In genomic region chr3:87173103-87173444, GRCm38 (mm10) we compare ENCODE assay signal across 10 mouse cellular contexts. TPM values are rescaled to one million over a fixed set of nuclear protein-coding genes. Genes with fewer than 3 reads are reported as not detected.
A peak's percentile ranks its signal among the peaks of the same experiment; 100 is the strongest.
DNase-seq lines count a peak whose midpoint lies in the region; ATAC-seq lines count a peak whose summit lies in the region.
"Had no signal": no experiment of that assay in that cellular context is flagged by ENCODE, and none has a peak within 500 bp of the region (broad histone marks: within the 10 kb centered on the region; RNA-seq: fewer than 3 reads in every experiment).

No protein-coding gene starts in this region.

- H3K4me2 ChIP-seq in neural tube, embryonic 11.5 days (ENCODE audit: low read depth): peak overlapping the region; percentile 81
- H3K4me2 ChIP-seq in forebrain, embryonic 13.5 days: peak overlapping the region; percentile 82
- peak overlapping the region; percentile 59 for H3K4me2 ChIP-seq in limb, embryonic 15.5 days
- peak overlapping the region; percentile 68 for H3K4me2 ChIP-seq in stomach, embryonic 14.5 days (replicated peaks; ENCODE audit: low read depth, low read length)

- H3K4me1 ChIP-seq in neural tube, embryonic 11.5 days (ENCODE audit: control insufficient read depth, insufficient read depth, low read length): peaks cover 31% of the 10 kb centered on the region
- H3K4me1 ChIP-seq in forebrain, embryonic 13.5 days: peaks cover 50% of the 10 kb centered on the region
- peaks cover 45% of the 10 kb centered on the region for H3K4me1 ChIP-seq in limb, embryonic 15.5 days
- peaks cover 34% of the 10 kb centered on the region for H3K4me1 ChIP-seq in stomach, embryonic 14.5 days (ENCODE audit: control insufficient read depth, insufficient read depth, low read length)

- H3K9ac ChIP-seq in neural tube, embryonic 11.5 days (ENCODE audit: low read length): peak overlapping the region; percentile 43
- peak overlapping the region; percentile 82 for H3K9ac ChIP-seq in forebrain, embryonic 13.5 days
- peak overlapping the region; percentile 67 for H3K9ac ChIP-seq in limb, embryonic 15.5 days
- H3K9ac ChIP-seq in stomach, embryonic 14.5 days (replicated peaks; ENCODE audit: low read depth, low read length): peak overlapping the region; percentile 88

- no peaks in the 10 kb centered on the region for H3K9me3 ChIP-seq in neural tube, embryonic 11.5 days (ENCODE audit: control insufficient read depth, low read length)
- no peaks in the 10 kb centered on the region for H3K9me3 ChIP-seq in forebrain, embryonic 13.5 days (replicated peaks)
- H3K9me3 ChIP-seq in limb, embryonic 15.5 days: no peaks in the 10 kb centered on the region
- no peaks in the 10 kb centered on the region for H3K9me3 ChIP-seq in stomach, embryonic 14.5 days (ENCODE audit: control insufficient read depth, low read depth, low read length)

- ATAC-seq in neural tube, embryonic 11.5 days (ENCODE audit: insufficient read depth, low FRiP score, low TSS enrichment): 0 out of 2 replicates have a peak, but pooled peaks have one; percentile 2
- ATAC-seq in forebrain, embryonic 13.5 days: 0 out of 2 replicates have a peak, but pooled peaks have one; percentile 2
- no peak for ATAC-seq in limb, embryonic 15.5 days (ENCODE audit: insufficient number of reproducible peaks, low FRiP score, low TSS enrichment, low read depth)
- ATAC-seq in stomach, embryonic 14.5 days (ENCODE audit: insufficient number of reproducible peaks, insufficient read depth, low FRiP score, low read depth): no peak
- ATAC-seq: activated CD4-positive, CD25-positive, alpha-beta regulatory T cell, adult 4 months had no signal

- intact Hi-C loops in left cerebral cortex, postnatal 14 days (cut with DNase I): no loop called here

- H3K27ac ChIP-seq in neural tube, embryonic 11.5 days (ENCODE audit: low read depth, low read length): peak overlapping the region; percentile 1; the same call in 1 of the 2 replicates
- peak overlapping the region; percentile 68 for H3K27ac ChIP-seq in forebrain, embryonic 13.5 days
- peak overlapping the region; percentile 94 for H3K27ac ChIP-seq in limb, embryonic 15.5 days
- H3K27ac ChIP-seq in stomach, embryonic 14.5 days (ENCODE audit: low read length): peak overlapping the region; percentile 91

- peak overlapping the region; percentile 62 for H3K4me3 ChIP-seq in neural tube, embryonic 11.5 days (ENCODE audit: low read depth, low read length)
- peak overlapping the region; percentile 55 for H3K4me3 ChIP-seq in forebrain, embryonic 13.5 days
- peak overlapping the region; percentile 68 for H3K4me3 ChIP-seq in limb, embryonic 15.5 days
- H3K4me3 ChIP-seq in stomach, embryonic 14.5 days (ENCODE audit: low read depth, low read length): peak overlapping the region; percentile 75

- WGBS in neural tube, embryonic 11.5 days: 3% methylated on average over 2 of the region's 2 CpGs
- 0% methylated on average over 2 of the region's 2 CpGs for WGBS in forebrain, embryonic 13.5 days
- 6% methylated on average over 2 of the region's 2 CpGs for WGBS in limb, embryonic 15.5 days
- WGBS in stomach, embryonic 14.5 days: 6% methylated on average over 2 of the region's 2 CpGs

- no peak for DNase-seq in neural tube, embryonic 11.5 days (ENCODE audit: low spot score)
- no peak for DNase-seq in neural tube, embryonic 10.5 days (ENCODE audit: extremely low spot score, low spot score)
- DNase-seq in left cerebral cortex, postnatal 14 days (ENCODE audit: low spot score in 2 of 2): no peak
- no peak for DNase-seq in adrenal gland, adult 2 months
- no peak for DNase-seq in adrenal gland, postnatal 25 days

- no peaks in the 10 kb centered on the region for H3K36me3 ChIP-seq in neural tube, embryonic 11.5 days (ENCODE audit: control insufficient read depth, insufficient read depth, low read length)
- H3K36me3 ChIP-seq in forebrain, embryonic 13.5 days (ENCODE audit: poor library complexity, severe bottlenecking): no peaks in the 10 kb centered on the region
- no peaks in the 10 kb centered on the region for H3K36me3 ChIP-seq in limb, embryonic 15.5 days
- H3K36me3 ChIP-seq in stomach, embryonic 14.5 days (ENCODE audit: control insufficient read depth, insufficient read depth, low read length): no peaks in the 10 kb centered on the region

- no peaks in the 10 kb centered on the region for H3K27me3 ChIP-seq in neural tube, embryonic 11.5 days (ENCODE audit: control insufficient read depth, insufficient read depth, low read length)
- 0 out of 2 replicates have a peak, but pooled peaks cover 6% of the 10 kb centered on the region for H3K27me3 ChIP-seq in forebrain, embryonic 13.5 days
- H3K27me3 ChIP-seq in limb, embryonic 15.5 days: no peaks in the 10 kb centered on the region
- H3K27me3 ChIP-seq in stomach, embryonic 14.5 days (ENCODE audit: control insufficient read depth, insufficient read depth, low read length): no peaks in the 10 kb centered on the region

RNA-seq across cellular contexts. Expression of gene Kirrel, which starts 1.5 kb away (rescaled TPM):
- 10.1 and 11.0 TPM in 2 replicates for polyA plus RNA-seq in neural tube, embryonic 11.5 days (2014; fragmentation: Nextera tagmentation; extraction: Ambion mirVana)
- polyA plus RNA-seq in forebrain, embryonic 13.5 days (2015; fragmentation: Nextera tagmentation; extraction: Ambion mirVana): 5.8 and 7.4 TPM in 2 replicates
- polyA plus RNA-seq in limb, embryonic 15.5 days (2015; fragmentation: Nextera tagmentation; extraction: Ambion mirVana): 17.9 and 19.5 TPM in 2 replicates
- 9.1 and 10.0 TPM in 2 replicates for polyA plus RNA-seq in stomach, embryonic 14.5 days (2014; fragmentation: Nextera tagmentation; extraction: Ambion mirVana)
- 1 to 10 TPM; 4.2 to 5.2 TPM for total RNA-seq in left cerebral cortex, postnatal 14 days (2021)
- total RNA-seq in adrenal gland, adult 2 months (2021): 10 to 100 TPM; 12.5 to 22.0 TPM
- polyA plus RNA-seq in adrenal gland, adult 2 months (2012; rRNA removed): 9.9 and 11.2 TPM in 2 replicates
- total RNA-seq in adrenal gland, postnatal 25 days (2021): 15.2 and 18.1 TPM in 2 replicates
- total RNA-seq: megakaryocyte progenitor cell, adult 5-6 weeks had no signal
- polyA plus RNA-seq: activated CD4-positive, CD25-positive, alpha-beta regulatory T cell, adult 4 months had no signal

Comparison
In these comparisons a context has a peak if more than half of its experiments do, and no peak if none do; other contexts are left out.
1. ATAC-seq: peak in neural tube, embryonic 11.5 days (single experiment) and forebrain, embryonic 13.5 days (single experiment); none in limb, embryonic 15.5 days (single experiment) and stomach, embryonic 14.5 days (single experiment).
2. H3K27ac ChIP-seq: peak in every context shown above with its lines; median percentile 94 in limb, embryonic 15.5 days; 91 in stomach, embryonic 14.5 days; 68 in forebrain, embryonic 13.5 days; 1 in neural tube, embryonic 11.5 days.
3. Peak in every context shown above with its lines, with median percentiles within 50 percentile points of each other: H3K4me2 ChIP-seq, H3K4me3 ChIP-seq and H3K9ac ChIP-seq.